Mouse (Mus musculus) intestine, embryonic 15.5 days (tissue): Measurements from ENCODE around the gene Bloc1s5. TPM values are rescaled to one million over a fixed set of nuclear protein-coding genes. Genes with fewer than 3 reads are reported as not detected.
"Not testable (repeated sequence)": the region's sequence is repeated elsewhere in the genome, so short reads cannot be mapped to it uniquely, and the experiment has no call there.

Experiments
- ATAC-seq: fragments of 200-750 bp; cut with Nextera tagmentation; 2 replicates; pipeline ENCODE4 v1.8.0; 2017; ENCODE audit warnings: moderate TSS enrichment, moderate library complexity
- H3K27ac ChIP-seq: fragments of 300-500 bp; sonication (generic); 2 replicates; pipeline ENCODE4 v1.5.1; 2015; ENCODE audit warnings: mild to moderate bottlenecking, inconsistent platforms
- H3K27me3 ChIP-seq: fragments of 300-500 bp; sonication (generic); replicated peaks from 2 replicates; pipeline ENCODE4 v1.6.1; 2015; ENCODE audit warnings: inconsistent platforms
- H3K36me3 ChIP-seq: fragments of 300-500 bp; sonication (generic); 2 replicates; pipeline ENCODE4 v1.6.1; 2015; ENCODE audit warnings: inconsistent platforms
- H3K4me1 ChIP-seq: fragments of 300-500 bp; sonication (generic); replicated peaks from 2 replicates; pipeline ENCODE4 v1.6.1; 2015; ENCODE audit warnings: inconsistent platforms
- H3K4me2 ChIP-seq: fragments of 300-500 bp; sonication (generic); replicated peaks from 2 replicates; pipeline ENCODE4 v1.6.1; 2015; ENCODE audit warnings: mild to moderate bottlenecking, inconsistent platforms
- H3K4me3 ChIP-seq: fragments of 300-500 bp; sonication (generic); replicated peaks from 2 replicates; pipeline ENCODE4 v1.5.1; 2015; ENCODE audit warnings: inconsistent platforms
- H3K9ac ChIP-seq: fragments of 300-500 bp; sonication (generic); 2 replicates; pipeline ENCODE4 v1.6.1; 2015; ENCODE audit warnings: inconsistent platforms
- H3K9me3 ChIP-seq: fragments of 300-500 bp; sonication (generic); 2 replicates; pipeline ENCODE4 v1.6.1; 2016; ENCODE audit warnings: inconsistent platforms
- WGBS: fragments of 180-500 bp; shearing (Covaris S2); methylation state at CpG from one replicate; pipeline ENCODE4 v1.1.7; 2015; 5-methylcytosine and 5-hydroxymethylcytosine counted together
- polyA plus RNA-seq: library from polyadenylated mRNA; unstranded; fragments of >200 nt; fragmentation: Nextera tagmentation; extraction: Ambion mirVana; gene quantifications from 2 replicates; pipeline ENCODE4 v1.2.1, GENCODE M21; 2015

The Bloc1s5 gene
- polyA plus RNA-seq, 1 experiment from 2014 or later: 15.9 TPM

GRCm38 (mm10) chr13:38640961-38641360 lies 6.1 kb upstream of the Bloc1s5 start:
- H3K36me3 ChIP-seq: peaks cover 21% of the 10 kb centered on the region
- no peak overlapping the region for H3K27ac ChIP-seq
- ATAC-seq: no peak
- WGBS: 80% methylated on average over 5 of the region's 5 CpGs
- no peaks in the 10 kb centered on the region for H3K27me3 ChIP-seq
- no peak overlapping the region for H3K4me2 ChIP-seq
- H3K9ac ChIP-seq: no peak overlapping the region
- H3K4me1 ChIP-seq: no peaks in the 10 kb centered on the region
- no peak overlapping the region for H3K4me3 ChIP-seq
- no peaks in the 10 kb centered on the region for H3K9me3 ChIP-seq

- H3K4me1 ChIP-seq: peaks cover 5% of the 10 kb centered on the region; the same call in 1 of the 2 replicates
- H3K27me3 ChIP-seq: no peaks in the 10 kb centered on the region
- H3K4me2 ChIP-seq: no peak overlapping the region
- ATAC-seq: no peak
- no peak overlapping the region for H3K27ac ChIP-seq
- no peaks in the 10 kb centered on the region for H3K9me3 ChIP-seq
- WGBS: 70% methylated on average over 11 of the region's 11 CpGs
- no peak overlapping the region for H3K9ac ChIP-seq
- H3K36me3 ChIP-seq: peaks cover 3% of the 10 kb centered on the region
- H3K4me3 ChIP-seq: no peak overlapping the region
These were observed 3.8 kb upstream of the Bloc1s5 start for GRCm38 (mm10) chr13:38638694-38639093.

GRCm38 (mm10) chr13:38634256-38634799 lies 581 bp downstream of the Bloc1s5 start:
- H3K4me3 ChIP-seq: peak overlapping the region; percentile 77
- WGBS: under 1% methylated on average over 19 of the region's 19 CpGs
- H3K27me3 ChIP-seq: no peaks in the 10 kb centered on the region
- no peaks in the 10 kb centered on the region for H3K9me3 ChIP-seq
- H3K9ac ChIP-seq: peak overlapping the region; percentile 77
- peaks cover 5% of the 10 kb centered on the region; the same call in 1 of the 2 replicates for H3K4me1 ChIP-seq
- peak overlapping the region; percentile 55; the same call in 1 of the 2 replicates for H3K27ac ChIP-seq
- peaks cover 3% of the 10 kb centered on the region; the same call in 1 of the 2 replicates for H3K36me3 ChIP-seq
- peak; percentile 82 for ATAC-seq
- peak overlapping the region; percentile 70 for H3K4me2 ChIP-seq

- peaks cover 3% of the 10 kb centered on the region; the same call in 1 of the 2 replicates for H3K36me3 ChIP-seq
- WGBS: 88% methylated on average over 6 of the region's 6 CpGs
- no peak overlapping the region for H3K9ac ChIP-seq
- no peak overlapping the region for H3K27ac ChIP-seq
- no peak overlapping the region for H3K4me2 ChIP-seq
- H3K4me3 ChIP-seq: no peak overlapping the region
- peaks cover 5% of the 10 kb centered on the region; the same call in 1 of the 2 replicates for H3K4me1 ChIP-seq
- ATAC-seq: no peak
- no peaks in the 10 kb centered on the region for H3K9me3 ChIP-seq
- H3K27me3 ChIP-seq: no peaks in the 10 kb centered on the region
These were observed 1.5 kb downstream of the Bloc1s5 start for GRCm38 (mm10) chr13:38633287-38634000.

- Histone ChIP-seq H3K4me2 (no peak overlapping the region), H3K4me3 (no peak overlapping the region), H3K9ac (no peak overlapping the region), H3K27me3 (no peaks in the 10 kb centered on the region), H3K27ac (no peak overlapping the region), H3K9me3 (no peaks in the 10 kb centered on the region), H3K36me3 (peaks cover 3% of the 10 kb centered on the region; the same call in 1 of the 2 replicates), H3K4me1 (peaks cover 5% of the 10 kb centered on the region; the same call in 1 of the 2 replicates)
- no peak for ATAC-seq
- 82% methylated on average over 6 of the region's 6 CpGs for WGBS
These were observed 2.4 kb downstream of the Bloc1s5 start for GRCm38 (mm10) chr13:38632556-38632955.

- Histone ChIP-seq H3K9ac (no peak overlapping the region), H3K27ac (no peak overlapping the region)
- WGBS: 40% methylated on average over 6 of the region's 6 CpGs
These were observed 8.7 kb downstream of the Bloc1s5 start for GRCm38 (mm10) chr13:38626229-38626525.

GRCm38 (mm10) chr13:38625492-38626228 lies 9.2 kb downstream of the Bloc1s5 start:
- 28% methylated on average over 5 of the region's 5 CpGs for WGBS
- Histone ChIP-seq H3K4me3 (no peak overlapping the region), H3K27ac (no peak overlapping the region), H3K9ac (no peak overlapping the region), H3K4me2 (no peak overlapping the region), H3K27me3 (no peaks in the 10 kb centered on the region), H3K4me1 (no peaks in the 10 kb centered on the region), H3K36me3 (peaks cover 3% of the 10 kb centered on the region; the same call in 1 of the 2 replicates), H3K9me3 (no peaks in the 10 kb centered on the region)
- ATAC-seq: no peak

More at GRCm38 (mm10) chr13:38626229-38626525, 8.7 kb downstream of the Bloc1s5 start:
- no peaks in the 10 kb centered on the region for H3K4me1 ChIP-seq
- no peak overlapping the region for H3K4me2 ChIP-seq
- no peak for ATAC-seq
- no peaks in the 10 kb centered on the region for H3K9me3 ChIP-seq
- peaks cover 3% of the 10 kb centered on the region; the same call in 1 of the 2 replicates for H3K36me3 ChIP-seq
- no peak overlapping the region for H3K4me3 ChIP-seq
- no peaks in the 10 kb centered on the region for H3K27me3 ChIP-seq

GRCm38 (mm10) chr13:38624292-38624902 lies 10.5 kb downstream of the Bloc1s5 start:
- 89% methylated on average over 8 of the region's 8 CpGs for WGBS
- Histone ChIP-seq H3K4me2 (no peak overlapping the region), H3K27ac (no peak overlapping the region), H3K9me3 (no peaks in the 10 kb centered on the region), H3K36me3 (no peaks in the 10 kb centered on the region), H3K27me3 (no peaks in the 10 kb centered on the region), H3K9ac (no peak overlapping the region), H3K4me3 (no peak overlapping the region), H3K4me1 (no peaks in the 10 kb centered on the region)
- ATAC-seq: no peak

- Histone ChIP-seq H3K9ac (no peak overlapping the region), H3K4me3 (no peak overlapping the region), H3K36me3 (no peaks in the 10 kb centered on the region), H3K4me2 (no peak overlapping the region), H3K4me1 (no peaks in the 10 kb centered on the region), H3K27ac (no peak overlapping the region), H3K27me3 (no peaks in the 10 kb centered on the region), H3K9me3 (no peaks in the 10 kb centered on the region)
- 89% methylated on average over 5 of the region's 5 CpGs for WGBS
- ATAC-seq: no peak
These were observed 11.6 kb downstream of the Bloc1s5 start for GRCm38 (mm10) chr13:38623296-38623695.

- H3K4me2 ChIP-seq, H3K4me1 ChIP-seq, ATAC-seq, H3K9ac ChIP-seq, H3K27ac ChIP-seq, H3K27me3 ChIP-seq, H3K9me3 ChIP-seq, H3K4me3 ChIP-seq, H3K36me3 ChIP-seq: not testable (repeated sequence)
- 70% methylated on average over 4 of the region's 4 CpGs for WGBS
These were observed 16.8 kb downstream of the Bloc1s5 start for GRCm38 (mm10) chr13:38618001-38618630.

GRCm38 (mm10) chr13:38616887-38617286 lies 18.0 kb downstream of the Bloc1s5 start:
- Histone ChIP-seq H3K36me3 (peaks cover 5% of the 10 kb centered on the region; the same call in 1 of the 2 replicates), H3K9ac (no peak overlapping the region), H3K4me3 (no peak overlapping the region), H3K4me2 (no peak overlapping the region), H3K9me3 (no peaks in the 10 kb centered on the region), H3K27ac (no peak overlapping the region), H3K4me1 (no peaks in the 10 kb centered on the region), H3K27me3 (no peaks in the 10 kb centered on the region)
- 71% methylated on average over 4 of the region's 4 CpGs for WGBS
- ATAC-seq: no peak

- ATAC-seq: no peak
- Histone ChIP-seq H3K4me1 (no peaks in the 10 kb centered on the region), H3K4me3 (no peak overlapping the region), H3K27me3 (no peaks in the 10 kb centered on the region), H3K27ac (no peak overlapping the region), H3K9ac (no peak overlapping the region), H3K36me3 (peaks cover 5% of the 10 kb centered on the region; the same call in 1 of the 2 replicates), H3K9me3 (no peaks in the 10 kb centered on the region), H3K4me2 (no peak overlapping the region)
- WGBS: 82% methylated on average over 5 of the region's 5 CpGs
These were observed 19.3 kb downstream of the Bloc1s5 start for GRCm38 (mm10) chr13:38615656-38616055.
